Mouse (Mus musculus) adipocyte (in vitro differentiated cells): ENCODE results near the gene Pramef12.
"Not testable (repeated sequence)": the region's sequence is repeated elsewhere in the genome, so short reads cannot be mapped to it uniquely, and the experiment has no call there.

ENCODE experiments used
- DNase-seq: peaks from one replicate; pipeline ENCODE4 v3.0.0-alpha.2; 2016; ENCODE audit warnings: low spot score

The Pramef12 gene

GRCm38 (mm10) chr4:144408290-144408689 is at the start of gene Pramef12:
Pramef12 (minus strand) TSS chr4:144408464.
- no peak for DNase-seq

GRCm38 (mm10) chr4:144453217-144453616 is 45.0 kb upstream of the Pramef12 start, which contains the start of gene Gm9944:
Gm9944 (minus strand) TSS chr4:144453317.
- no peak for DNase-seq

- DNase-seq = no peak
These were observed 40.3 kb upstream of the Pramef12 start for GRCm38 (mm10) chr4:144448546-144448945.

GRCm38 (mm10) chr4:144441582-144441981 is 33.3 kb upstream of the Pramef12 start:
- DNase-seq = no peak

GRCm38 (mm10) chr4:144441095-144441494 is 32.8 kb upstream of the Pramef12 start:
- no peak for DNase-seq

- DNase-seq = no peak
These were observed 30.4 kb upstream of the Pramef12 start, which contains the start of gene 1700012P22Rik for GRCm38 (mm10) chr4:144438672-144439071. 1700012P22Rik (minus strand) TSS chr4:144438772.

GRCm38 (mm10) chr4:144433216-144433615 is 25.0 kb upstream of the Pramef12 start:
- no peak for DNase-seq

- DNase-seq = no peak
These were observed 22.5 kb upstream of the Pramef12 start for GRCm38 (mm10) chr4:144430723-144431122.

- peak; percentile 2 for DNase-seq
These were observed 20.6 kb upstream of the Pramef12 start for GRCm38 (mm10) chr4:144428868-144429267.

GRCm38 (mm10) chr4:144424590-144424989 is 16.3 kb upstream of the Pramef12 start:
- no peak for DNase-seq

- no peak for DNase-seq
These were observed 12.4 kb upstream of the Pramef12 start for GRCm38 (mm10) chr4:144420644-144421043.

- DNase-seq = no peak
These were observed 2.0 kb downstream of the Pramef12 start for GRCm38 (mm10) chr4:144406261-144406660.

GRCm38 (mm10) chr4:144404456-144405086 is 3.7 kb downstream of the Pramef12 start:
- no peak for DNase-seq

GRCm38 (mm10) chr4:144402712-144403111 is 5.6 kb downstream of the Pramef12 start:
- no peak for DNase-seq

GRCm38 (mm10) chr4:144396316-144396715 is 11.9 kb downstream of the Pramef12 start:
- DNase-seq = no peak

- no peak for DNase-seq
These were observed 30.4 kb downstream of the Pramef12 start, which contains the start of gene Pramef20 for GRCm38 (mm10) chr4:144377911-144378310. Pramef20 (minus strand) TSS chr4:144377933.

- not testable (repeated sequence) for DNase-seq
These were observed 50.6 kb downstream of the Pramef12 start, which contains the start of gene Gm13119 for GRCm38 (mm10) chr4:144357642-144358041. Gm13119 (plus strand) TSS chr4:144357942.
